Mouse (Mus musculus): ENCODE measurements around the gene H2-T24. TPM values are rescaled to one million over a fixed set of nuclear protein-coding genes. Genes with fewer than 3 reads are reported as not detected.

Gene H2-T24
- total and polyA plus RNA-seq, 3 experiments, result 14.1 to 25.9 TPM; not detected in 1

DNA sequence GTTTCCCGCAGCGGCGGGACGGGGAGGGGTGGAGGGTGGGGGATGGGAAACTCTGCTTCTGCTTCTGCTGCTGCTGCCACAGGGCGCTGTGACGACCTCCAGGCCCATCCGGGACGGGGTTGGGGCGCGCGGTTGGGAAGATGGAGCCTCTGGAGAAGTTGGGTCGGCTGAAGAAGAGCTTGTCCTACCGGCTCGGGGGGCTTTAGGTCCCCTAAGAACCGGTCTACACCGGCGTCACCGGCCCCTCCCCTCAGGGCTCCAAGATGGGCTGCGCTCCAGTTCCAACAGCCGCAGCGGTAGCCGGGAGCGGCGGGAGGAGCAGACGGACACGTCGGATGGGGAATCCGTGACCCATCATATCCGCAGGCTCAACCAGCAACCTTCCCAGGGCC is 40.0 kb downstream of the H2-T24 start:
- Histone ChIP-seq H3K27ac (ENCODE audit: control insufficient read depth, low read depth, low read length) (peak overlapping the region; percentile 59), H3K4me3 (ENCODE audit: control insufficient read depth in 1 of 2, insufficient read depth in 1 of 2, low read depth in 2 of 2, low read length in 2 of 2) (peak overlapping the region; percentile 92 to 96), H3K27me3 (ENCODE audit: control insufficient read depth in 1 of 2, insufficient read depth in 2 of 2, low read length in 2 of 2) (no peaks in the 10 kb centered on the region), H3K36me3 (ENCODE audit: control insufficient read depth in 1 of 2, insufficient read depth in 2 of 2, low read length in 2 of 2) (peaks cover 1 to 8% of the 10 kb centered on the region in 2 experiments), H3K9me3 (replicated peaks; ENCODE audit: insufficient read depth, low read length) (no peaks in the 10 kb centered on the region), H3K79me2 (ENCODE audit: control insufficient read depth, insufficient read depth, low read length, poor library complexity) (peaks cover 32% of the 10 kb centered on the region), H3K9ac (ENCODE audit: control insufficient read depth, low read depth, low read length, poor library complexity, severe bottlenecking) (peak overlapping the region; percentile 94), H3K4me1 (ENCODE audit: control insufficient read depth in 1 of 2, insufficient read depth in 2 of 2, low read length in 2 of 2) (peaks cover 2 to 5% of the 10 kb centered on the region in 2 experiments; a peak in 3 of 4 replicates)
- TF ChIP-seq MAFK (IDR thresholded peaks at IDR 0.05; ENCODE audit: borderline replicate concordance, low read depth, low read length) (no peak), NRF1 (IDR thresholded peaks at IDR 0.05; ENCODE audit: insufficient read depth, low read depth, low read length, poor library complexity, severe bottlenecking) (no peak), USF1 (IDR thresholded peaks at IDR 0.05; ENCODE audit: low read depth, low read length) (no peak), JUND (IDR thresholded peaks at IDR 0.05; ENCODE audit: low read depth, low read length) (no peak), MAX (IDR thresholded peaks at IDR 0.05; ENCODE audit: low read length) (no peak), MYB (IDR thresholded peaks at IDR 0.05; ENCODE audit: low read depth, low read length) (no peak)
- DNase-seq (ENCODE audit: low read depth, low spot score), result no peak

DNA sequence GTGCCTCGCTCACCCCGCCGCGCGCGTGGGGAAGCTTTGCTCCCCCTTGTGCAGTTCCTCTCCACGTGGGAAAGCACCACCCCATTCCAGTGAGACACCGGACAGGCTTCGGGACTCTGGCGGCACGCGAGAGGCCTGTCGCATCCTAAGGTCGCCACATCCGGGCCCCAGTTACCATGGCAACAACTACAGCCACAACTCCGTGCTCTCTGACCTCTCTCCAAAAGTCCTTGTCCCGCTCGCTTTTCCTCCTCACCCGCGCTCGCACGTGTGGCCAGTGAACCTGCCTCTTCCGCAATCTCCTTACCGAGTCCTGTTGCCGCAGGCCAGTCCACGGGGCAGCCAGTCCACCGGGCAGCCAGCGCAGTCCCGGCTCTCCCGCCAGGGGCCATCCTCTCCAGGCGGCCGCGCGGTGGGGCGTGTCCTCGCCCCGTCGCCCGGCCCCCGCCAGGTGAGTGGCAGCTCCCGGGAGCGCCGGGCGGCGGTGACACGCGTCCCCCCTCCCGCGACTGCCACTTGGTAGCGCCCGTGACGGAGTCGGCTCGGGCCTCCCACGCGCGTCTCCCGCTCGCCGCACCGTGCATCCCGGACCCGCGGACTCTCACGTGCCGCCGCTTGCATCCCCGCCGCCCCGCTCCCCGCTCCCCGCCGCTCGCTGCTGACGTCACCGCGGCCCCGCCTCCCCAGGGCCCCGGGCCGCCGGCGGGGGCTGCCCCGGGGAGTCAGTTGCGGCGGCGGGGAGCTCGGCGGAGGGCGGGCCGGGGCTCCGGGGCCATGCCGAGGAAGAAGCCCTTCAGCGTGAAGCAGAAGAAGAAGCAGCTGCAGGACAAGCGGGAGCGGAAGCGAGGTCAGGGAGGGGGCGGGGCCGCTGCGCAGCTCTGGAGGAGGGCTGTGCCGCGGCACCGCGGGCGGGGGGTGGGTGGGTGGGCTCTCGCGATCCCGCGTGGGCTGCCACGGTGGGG is 40.7 kb downstream of the H2-T24 start, which contains the start of the genes Gnl1 and Prr3:
TSS of gene Gnl1 (plus strand) at position 451 of the 962 bp plus-strand sequence.
TSS of gene Prr3 (minus strand) at position 836 of the 962 bp plus-strand sequence.
- Histone ChIP-seq H3K9ac (ENCODE audit: control insufficient read depth, low read depth, low read length, poor library complexity, severe bottlenecking) (peak within 1 kb of the TSS; percentile 94), H3K27me3 (ENCODE audit: control insufficient read depth in 1 of 2, insufficient read depth in 2 of 2, low read length in 2 of 2) (no peaks in the 10 kb centered on the region), H3K4me1 (ENCODE audit: control insufficient read depth in 1 of 2, insufficient read depth in 2 of 2, low read length in 2 of 2) (peaks cover 2 to 5% of the 10 kb centered on the region in 2 experiments; a peak in 3 of 4 replicates), H3K4me3 (ENCODE audit: control insufficient read depth in 1 of 2, insufficient read depth in 1 of 2, low read depth in 2 of 2, low read length in 2 of 2) (peak within 1 kb of the TSS; percentile 95 to 96), H3K79me2 (ENCODE audit: control insufficient read depth, insufficient read depth, low read length, poor library complexity) (peaks cover 32% of the 10 kb centered on the region), H3K27ac (ENCODE audit: control insufficient read depth, low read depth, low read length) (peak within 1 kb of the TSS; percentile 92), H3K9me3 (replicated peaks; ENCODE audit: insufficient read depth, low read length) (no peaks in the 10 kb centered on the region), H3K36me3 (ENCODE audit: control insufficient read depth in 1 of 2, insufficient read depth in 2 of 2, low read length in 2 of 2) (peaks cover 1 to 8% of the 10 kb centered on the region in 2 experiments)
- DNase-seq (ENCODE audit: low read depth, low spot score), result peak; percentile 96
- TF ChIP-seq RAD21 (IDR thresholded peaks at IDR 0.05; ENCODE audit: low read depth, low read length), result no peak
- no peak for TF ChIP-seq MYB (IDR thresholded peaks at IDR 0.05; ENCODE audit: low read depth, low read length)
- TF ChIP-seq ZNF384 (IDR thresholded peaks at IDR 0.05; ENCODE audit: low read depth, low read length), result no peak
- peak; percentile 96 for TF ChIP-seq MXI1 (IDR thresholded peaks at IDR 0.05; ENCODE audit: low read depth, low read length)
- TF ChIP-seq CHD2 (IDR thresholded peaks at IDR 0.05; ENCODE audit: low read length), result no peak
- peak; percentile 88 for TF ChIP-seq BHLHE40 (IDR thresholded peaks at IDR 0.05; ENCODE audit: borderline replicate concordance, low read depth, low read length)
- peak; percentile 36 for TF ChIP-seq NELFE (IDR thresholded peaks at IDR 0.05; ENCODE audit: low read depth, low read length)
- TF ChIP-seq ELF1 (IDR thresholded peaks at IDR 0.05; ENCODE audit: low read depth, low read length), result no peak
- no peak for TF ChIP-seq TAL1 (IDR thresholded peaks at IDR 0.05; ENCODE audit: low read length)
- TF ChIP-seq HCFC1 (IDR thresholded peaks at IDR 0.05; ENCODE audit: low read depth, low read length), result peak; percentile 86
- TF ChIP-seq EP300 (IDR thresholded peaks at IDR 0.05; ENCODE audit: low read depth in 1 of 2, low read length in 2 of 2), result no peak
- no peak; the same call in 1 of the 2 replicates for TF ChIP-seq KAT2A (conservative IDR thresholded peaks at IDR 0.05; ENCODE audit: low read depth, low read length)
- TF ChIP-seq CHD1 (IDR thresholded peaks at IDR 0.05; ENCODE audit: low read depth, low read length), result no peak
- no peak for TF ChIP-seq CTCF (IDR thresholded peaks at IDR 0.05 in 2 of 3, conservative IDR thresholded peaks at IDR 0.05 in 1 of 3; ENCODE audit: control insufficient read depth in 1 of 3, insufficient read depth in 1 of 3, low read depth in 2 of 3, low read length in 3 of 3, poor library complexity in 1 of 3, severe bottlenecking in 1 of 3)
- TF ChIP-seq ZMIZ1 (IDR thresholded peaks at IDR 0.05; ENCODE audit: low read depth, low read length), result no peak
- no peak for TF ChIP-seq JUND (IDR thresholded peaks at IDR 0.05; ENCODE audit: low read depth, low read length)
- TF ChIP-seq GABPA (IDR thresholded peaks at IDR 0.05; ENCODE audit: low read depth, low read length), result no peak
- TF ChIP-seq POLR2A (IDR thresholded peaks at IDR 0.05; ENCODE audit: control insufficient read depth in 1 of 2, insufficient read depth in 1 of 2, low read depth in 1 of 2, low read length in 2 of 2, poor library complexity in 1 of 2), result peak; percentile 11 to 43; a peak in 2 of 4 replicates
- TF ChIP-seq E2F4 (IDR thresholded peaks at IDR 0.05; ENCODE audit: borderline replicate concordance, low read depth, low read length), result no peak
- peak; percentile 76; the same call in 1 of the 2 replicates for TF ChIP-seq MAZ (IDR thresholded peaks at IDR 0.05; ENCODE audit: low read depth, low read length)
- no peak for TF ChIP-seq RCOR1 (IDR thresholded peaks at IDR 0.05; ENCODE audit: low read depth, low read length)
- TF ChIP-seq USF2 (IDR thresholded peaks at IDR 0.05; ENCODE audit: borderline replicate concordance in 1 of 2, insufficient read depth in 1 of 2, low read depth in 1 of 2, low read length in 2 of 2), result no peak
- TF ChIP-seq SMC3 (IDR thresholded peaks at IDR 0.05; ENCODE audit: low read depth, low read length), result no peak
- TF ChIP-seq MEF2A (IDR thresholded peaks at IDR 0.05; ENCODE audit: extremely low read depth, insufficient replicate concordance, low read depth, low read length, poor library complexity, severe bottlenecking), result no peak
- no peak for TF ChIP-seq POLR2AphosphoS2 (IDR thresholded peaks at IDR 0.05; ENCODE audit: low read length)

All from MEL (cell line).